Mouse (Mus musculus): ENCODE results near the gene Rab3d. TPM values are rescaled to one million over a fixed set of nuclear protein-coding genes. Genes with fewer than 3 reads are reported as not detected.

Gene Rab3d
- polyA plus RNA-seq (2016; fragmentation: Nextera tagmentation; extraction: Ambion mirVana), result 6.2 and 6.8 TPM in 2 replicates

GRCm38 (mm10) chr9:21918035-21918592, at the start of gene Rab3d:
Gene Rab3d (minus strand): TSS chr9:21918192.
- Histone ChIP-seq H3K36me3 (no peaks in the 10 kb centered on the region; the same call in none of the 2 replicates), H3K4me3 (peak within 1 kb of the TSS; percentile 84), H3K27ac (peak within 1 kb of the TSS; percentile 80), H3K27me3 (ENCODE audit: insufficient read depth, poor library complexity, severe bottlenecking) (peaks cover 37% of the 10 kb centered on the region), H3K9me3 (no peaks in the 10 kb centered on the region), H3K4me1 (peaks cover 9% of the 10 kb centered on the region)
- peak; percentile 99 for DNase-seq (ENCODE audit: low spot score)
- WGBS, result under 1% methylated on average over 36 of the region's 36 CpGs

GRCm38 (mm10) chr9:21963417-21963816, 45.4 kb upstream of the Rab3d start, which contains the start of gene Epor:
Gene Epor (minus strand): TSS chr9:21963506.
- H3K27me3 ChIP-seq (ENCODE audit: insufficient read depth, poor library complexity, severe bottlenecking), result peaks cover 46% of the 10 kb centered on the region
- 8% methylated on average over 8 of the region's 8 CpGs for WGBS
- H3K9me3 ChIP-seq, result no peaks in the 10 kb centered on the region
- peak; percentile 96 for DNase-seq (ENCODE audit: low spot score)
- peak within 1 kb of the TSS; percentile 82 for H3K27ac ChIP-seq
- H3K36me3 ChIP-seq, result peaks cover 13% of the 10 kb centered on the region
- H3K4me3 ChIP-seq, result peak within 1 kb of the TSS; percentile 58
- peaks cover 41% of the 10 kb centered on the region for H3K4me1 ChIP-seq

- no peaks in the 10 kb centered on the region for H3K9me3 ChIP-seq
- peaks cover 20% of the 10 kb centered on the region for H3K36me3 ChIP-seq
- H3K27me3 ChIP-seq (ENCODE audit: insufficient read depth, poor library complexity, severe bottlenecking), result peaks cover 46% of the 10 kb centered on the region
- DNase-seq (ENCODE audit: low spot score), result peak; percentile 98
- peak overlapping the region; percentile 82 for H3K27ac ChIP-seq
- H3K4me1 ChIP-seq, result peaks cover 42% of the 10 kb centered on the region
- 3% methylated on average over 34 of the region's 34 CpGs for whole genome bisulfite sequencing
- peak overlapping the region; percentile 58 for H3K4me3 ChIP-seq
These were observed 44.5 kb upstream of the Rab3d start for GRCm38 (mm10) chr9:21962416-21963059.

- peak overlapping the region; percentile 58 for H3K4me3 ChIP-seq
- peaks cover 24% of the 10 kb centered on the region for H3K36me3 ChIP-seq
- peak overlapping the region; percentile 82 for H3K27ac ChIP-seq
- peaks cover 42% of the 10 kb centered on the region for H3K4me1 ChIP-seq
- under 1% methylated on average over 15 of the region's 15 CpGs for WGBS
- no peak for DNase-seq (ENCODE audit: low spot score)
- peaks cover 46% of the 10 kb centered on the region for H3K27me3 ChIP-seq (ENCODE audit: insufficient read depth, poor library complexity, severe bottlenecking)
- no peaks in the 10 kb centered on the region for H3K9me3 ChIP-seq
These were observed 44.0 kb upstream of the Rab3d start for GRCm38 (mm10) chr9:21962010-21962409.

- no peaks in the 10 kb centered on the region for H3K9me3 ChIP-seq
- peaks cover 46% of the 10 kb centered on the region for H3K27me3 ChIP-seq (ENCODE audit: insufficient read depth, poor library complexity, severe bottlenecking)
- H3K4me1 ChIP-seq, result peaks cover 46% of the 10 kb centered on the region
- H3K27ac ChIP-seq, result peak overlapping the region; percentile 82; the same call in 1 of the 2 replicates
- H3K4me3 ChIP-seq, result peak overlapping the region; percentile 58
- 1% methylated on average over 35 of the region's 35 CpGs for WGBS
- DNase-seq (ENCODE audit: low spot score), result no peak
- peaks cover 24% of the 10 kb centered on the region for H3K36me3 ChIP-seq
These were observed 43.5 kb upstream of the Rab3d start for GRCm38 (mm10) chr9:21961366-21961980.

GRCm38 (mm10) chr9:21960558-21961208, 42.7 kb upstream of the Rab3d start:
- Histone ChIP-seq H3K4me3 (peak overlapping the region; percentile 58), H3K27me3 (ENCODE audit: insufficient read depth, poor library complexity, severe bottlenecking) (peaks cover 46% of the 10 kb centered on the region)

GRCm38 (mm10) chr9:21960135-21960534, 42.1 kb upstream of the Rab3d start:
- Histone ChIP-seq H3K36me3 (peaks cover 24% of the 10 kb centered on the region), H3K4me3 (peak overlapping the region; percentile 58), H3K27ac (peak overlapping the region; percentile 82; the same call in 1 of the 2 replicates), H3K9me3 (no peaks in the 10 kb centered on the region), H3K27me3 (ENCODE audit: insufficient read depth, poor library complexity, severe bottlenecking) (peaks cover 46% of the 10 kb centered on the region), H3K4me1 (peaks cover 49% of the 10 kb centered on the region)
- WGBS, result 48% methylated on average over 9 of the region's 9 CpGs
- DNase-seq (ENCODE audit: low spot score), result no peak

More at GRCm38 (mm10) chr9:21960558-21961208, 42.7 kb upstream of the Rab3d start:
- no peaks in the 10 kb centered on the region for H3K9me3 ChIP-seq
- WGBS, result 13% methylated on average over 26 of the region's 26 CpGs
- peak overlapping the region; percentile 82; the same call in 1 of the 2 replicates for H3K27ac ChIP-seq
- DNase-seq (ENCODE audit: low spot score), result no peak
- peaks cover 24% of the 10 kb centered on the region for H3K36me3 ChIP-seq
- H3K4me1 ChIP-seq, result peaks cover 49% of the 10 kb centered on the region

GRCm38 (mm10) chr9:21959244-21959643, 41.3 kb upstream of the Rab3d start:
- H3K27me3 ChIP-seq (ENCODE audit: insufficient read depth, poor library complexity, severe bottlenecking), result peaks cover 46% of the 10 kb centered on the region
- 80% methylated on average over 7 of the region's 7 CpGs for WGBS
- no peak for DNase-seq (ENCODE audit: low spot score)
- no peaks in the 10 kb centered on the region for H3K9me3 ChIP-seq
- H3K27ac ChIP-seq, result no peak overlapping the region
- H3K36me3 ChIP-seq, result peaks cover 24% of the 10 kb centered on the region
- H3K4me3 ChIP-seq, result no peak overlapping the region
- peaks cover 49% of the 10 kb centered on the region for H3K4me1 ChIP-seq

GRCm38 (mm10) chr9:21958372-21958771, 40.4 kb upstream of the Rab3d start:
- Histone ChIP-seq H3K4me1 (peaks cover 41% of the 10 kb centered on the region), H3K36me3 (peaks cover 24% of the 10 kb centered on the region), H3K9me3 (no peaks in the 10 kb centered on the region), H3K27me3 (ENCODE audit: insufficient read depth, poor library complexity, severe bottlenecking) (peaks cover 44% of the 10 kb centered on the region), H3K4me3 (peak overlapping the region; percentile 24; the same call in 1 of the 2 replicates), H3K27ac (no peak overlapping the region)
- 72% methylated on average over 5 of the region's 5 CpGs for WGBS
- DNase-seq (ENCODE audit: low spot score), result no peak

- peaks cover 20% of the 10 kb centered on the region for H3K27me3 ChIP-seq (ENCODE audit: insufficient read depth, poor library complexity, severe bottlenecking)
- H3K4me1 ChIP-seq, result peaks cover 14% of the 10 kb centered on the region
- WGBS, result under 1% methylated on average over 54 of the region's 54 CpGs
- H3K27ac ChIP-seq, result peak within 1 kb of the TSS; percentile 94
- H3K36me3 ChIP-seq, result peaks cover 24% of the 10 kb centered on the region
- no peaks in the 10 kb centered on the region for H3K9me3 ChIP-seq
- H3K4me3 ChIP-seq, result peak within 1 kb of the TSS; percentile 73
- DNase-seq (ENCODE audit: low spot score), result peak; percentile 99
These were observed 37.7 kb upstream of the Rab3d start, which contains the start of gene Swsap1 for GRCm38 (mm10) chr9:21955570-21956281. Gene Swsap1 (plus strand): TSS chr9:21955755.

GRCm38 (mm10) chr9:21955225-21955569, 37.2 kb upstream of the Rab3d start:
- H3K27me3 ChIP-seq (ENCODE audit: insufficient read depth, poor library complexity, severe bottlenecking), result peaks cover 15% of the 10 kb centered on the region
- no peaks in the 10 kb centered on the region for H3K9me3 ChIP-seq
- peaks cover 10% of the 10 kb centered on the region; the same call in 1 of the 2 replicates for H3K4me1 ChIP-seq
- peaks cover 24% of the 10 kb centered on the region for H3K36me3 ChIP-seq
- peak overlapping the region; percentile 73 for H3K4me3 ChIP-seq
- WGBS, result 2% methylated on average over 18 of the region's 18 CpGs
- no peak for DNase-seq (ENCODE audit: low spot score)
- peak overlapping the region; percentile 94 for H3K27ac ChIP-seq

GRCm38 (mm10) chr9:21954635-21955034, 36.6 kb upstream of the Rab3d start:
- no peaks in the 10 kb centered on the region for H3K9me3 ChIP-seq

More at GRCm38 (mm10) chr9:21954635-21955034, 36.6 kb upstream of the Rab3d start:
- peaks cover 21% of the 10 kb centered on the region for H3K36me3 ChIP-seq
- H3K4me3 ChIP-seq, result no peak overlapping the region
- peaks cover 10% of the 10 kb centered on the region; the same call in 1 of the 2 replicates for H3K4me1 ChIP-seq
- no peak overlapping the region for H3K27ac ChIP-seq
- DNase-seq (ENCODE audit: low spot score), result no peak
- WGBS, result 81% methylated on average over 3 of the region's 3 CpGs
- H3K27me3 ChIP-seq (ENCODE audit: insufficient read depth, poor library complexity, severe bottlenecking), result peaks cover 12% of the 10 kb centered on the region

All from heart, embryonic 10.5 days (tissue).